Mouse (Mus musculus) monocyte, adult 5-6 weeks (primary cell): ENCODE measurements at regions not wholly inside any gene's neighbourhood (a gene's known extent, or its start where the extent isn't known, plus 50 kb on each side); places are given as distances from the start of the nearest gene placed in this dataset.
"Not testable (repeated sequence)": the region's sequence is repeated elsewhere in the genome, so short reads cannot be mapped to it uniquely, and the experiment has no call there.

Experiments
- ATAC-seq: fragments of 153-309, 156-312 bp; replicated peaks from 2 replicates; pipeline ENCODE4 v1.8.0; 2017; ENCODE audit warnings: mild to moderate bottlenecking; ENCODE audit not compliant: low TSS enrichment, insufficient number of reproducible peaks, severe bottlenecking, poor library complexity, low FRiP score

GRCm38 (mm10) chr3:21667349-21668143 lies 408.9 kb upstream of the Tbl1xr1 start:
- ATAC-seq, result no peak

GRCm38 (mm10) chr3:21671885-21672284 lies 404.6 kb upstream of the Tbl1xr1 start:
- ATAC-seq, result no peak

- no peak for ATAC-seq
Observed at GRCm38 (mm10) chr3:21672492-21672891, 404.0 kb upstream of the Tbl1xr1 start.

- no peak for ATAC-seq
Observed at GRCm38 (mm10) chr3:21673466-21673865, 403.0 kb upstream of the Tbl1xr1 start.

GRCm38 (mm10) chr3:21678265-21678664 lies 398.2 kb upstream of the Tbl1xr1 start:
- ATAC-seq, result no peak

- no peak for ATAC-seq
Observed at GRCm38 (mm10) chr3:21678734-21679133, 397.7 kb upstream of the Tbl1xr1 start.

GRCm38 (mm10) chr3:21697980-21698672 lies 378.3 kb upstream of the Tbl1xr1 start:
- not testable (repeated sequence) for ATAC-seq

GRCm38 (mm10) chr3:21699526-21699925 lies 376.9 kb upstream of the Tbl1xr1 start:
- no peak for ATAC-seq

GRCm38 (mm10) chr3:21700326-21700725 lies 376.1 kb upstream of the Tbl1xr1 start:
- no peak for ATAC-seq

GRCm38 (mm10) chr3:21726747-21727505 lies 349.5 kb upstream of the Tbl1xr1 start:
- ATAC-seq, result no peak

GRCm38 (mm10) chr3:21728019-21728418 lies 348.4 kb upstream of the Tbl1xr1 start:
- no peak for ATAC-seq

GRCm38 (mm10) chr3:21729328-21729727 lies 347.1 kb upstream of the Tbl1xr1 start:
- no peak for ATAC-seq

- ATAC-seq, result not testable (repeated sequence)
Observed at GRCm38 (mm10) chr3:21735688-21736087, 340.8 kb upstream of the Tbl1xr1 start.

GRCm38 (mm10) chr3:21739720-21740119 lies 336.7 kb upstream of the Tbl1xr1 start:
- ATAC-seq, result no peak

- ATAC-seq, result no peak
Observed at GRCm38 (mm10) chr3:21744107-21744506, 332.3 kb upstream of the Tbl1xr1 start.

- ATAC-seq, result no peak
Observed at GRCm38 (mm10) chr3:21760516-21761218, 315.8 kb upstream of the Tbl1xr1 start.

GRCm38 (mm10) chr3:21761219-21761600 lies 315.2 kb upstream of the Tbl1xr1 start:
- ATAC-seq, result no peak

GRCm38 (mm10) chr3:21761909-21762308 lies 314.5 kb upstream of the Tbl1xr1 start:
- ATAC-seq, result no peak

GRCm38 (mm10) chr3:21768081-21768480 lies 308.4 kb upstream of the Tbl1xr1 start:
- ATAC-seq, result no peak
